Mouse (Mus musculus) E14TG2a.4 (cell line): Measurements from ENCODE around the gene Kif20b.

Source experiments
- CTCF ChIP-seq: conservative IDR thresholded peaks from 2 replicates; pipeline ENCODE4 v1.5.1; 2014; ENCODE audit warnings: low read length
- NANOG ChIP-seq: IDR thresholded peaks from 2 replicates; pipeline ENCODE4 v1.6.1; 2014; ENCODE audit warnings: borderline replicate concordance, low read length, mixed read lengths
- POU5F1 ChIP-seq: IDR thresholded peaks from 2 replicates; pipeline ENCODE4 v1.6.1; 2014; ENCODE audit warnings: low read length, borderline replicate concordance

DNA sequence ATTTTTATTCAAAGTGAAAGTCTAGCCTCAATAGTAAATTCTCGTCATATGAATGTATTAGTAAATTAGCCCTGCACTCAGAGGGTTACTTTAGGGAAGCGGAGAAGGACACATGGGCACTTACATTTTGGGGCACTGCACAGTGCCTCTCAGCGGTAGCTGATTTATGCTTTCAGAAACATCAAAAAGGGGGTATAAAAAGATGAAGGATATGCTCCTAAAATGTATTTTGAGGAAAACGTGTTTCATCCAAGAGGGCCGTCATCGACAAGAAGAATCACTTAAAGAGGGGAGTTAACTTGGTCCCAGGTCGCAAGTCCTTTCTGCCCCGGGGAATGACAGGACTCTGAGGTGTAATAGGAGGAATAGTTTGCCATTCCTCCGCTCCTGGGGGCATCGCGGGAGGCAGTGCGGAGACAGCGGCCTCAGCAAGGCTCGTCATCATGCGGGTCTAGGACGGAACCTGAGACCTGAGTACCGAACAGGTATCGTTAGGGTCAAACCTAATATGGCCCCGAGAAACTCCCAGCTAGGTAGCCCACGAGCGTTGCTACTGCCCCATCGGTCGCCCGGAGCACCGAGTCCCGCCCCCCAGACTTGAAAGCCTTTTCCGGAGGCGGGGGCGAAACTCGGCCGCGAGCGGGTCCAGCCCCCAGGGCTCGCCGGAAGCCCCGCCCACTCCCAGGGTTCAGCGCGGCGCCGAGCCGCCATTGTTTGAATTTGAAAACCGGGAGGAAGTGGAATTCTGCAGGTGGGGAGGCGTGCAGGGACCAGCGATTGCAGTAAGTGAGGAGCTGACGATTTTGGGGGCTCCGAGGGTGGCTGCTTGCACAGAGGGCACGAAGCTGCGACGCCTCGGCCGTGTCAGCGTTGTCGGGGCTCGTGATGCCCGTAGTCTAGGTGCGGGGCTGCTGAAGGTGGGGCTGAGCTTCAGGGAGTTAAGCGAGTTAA is at the start of gene Kif20b:
- TF ChIP-seq CTCF (no peak), POU5F1 (no peak), NANOG (no peak)
